Mouse (Mus musculus) forebrain, postnatal 0 days (tissue): ENCODE results near the gene Fam50b. TPM values are rescaled to one million over a fixed set of nuclear protein-coding genes. Genes with fewer than 3 reads are reported as not detected.

Source experiments
- ATAC-seq: fragments of 200-750 bp; cut with Nextera tagmentation; 2 replicates; pipeline ENCODE4 v1.8.0; 2017; ENCODE audit warnings: mild to moderate bottlenecking, moderate library complexity
- DNase-seq: peaks from one replicate; pipeline ENCODE4 v3.0.0-alpha.2; 2015
- H3K27ac ChIP-seq: fragments of 300-500 bp; sonication (generic); 2 replicates; pipeline ENCODE4 v1.5.1; 2014; ENCODE audit warnings: low read depth, mild to moderate bottlenecking, antibody characterized with exemption, low read length, moderate library complexity, mixed read lengths
- H3K27me3 ChIP-seq: fragments of 300-500 bp; sonication (generic); 2 replicates; pipeline ENCODE4 v1.6.1; 2014; ENCODE audit warnings: mild to moderate bottlenecking, low read length, mixed read lengths; ENCODE audit not compliant: insufficient read depth
- H3K36me3 ChIP-seq: fragments of 300-500 bp; sonication (generic); 2 replicates; pipeline ENCODE4 v1.6.1; 2014; ENCODE audit warnings: mild to moderate bottlenecking, moderate library complexity; ENCODE audit not compliant: insufficient read depth
- H3K4me1 ChIP-seq: fragments of 300-500 bp; sonication (generic); 2 replicates; pipeline ENCODE4 v1.6.1; 2014; ENCODE audit warnings: antibody characterized with exemption; ENCODE audit not compliant: insufficient read depth
- H3K4me2 ChIP-seq: fragments of 300-500 bp; sonication (generic); 2 replicates; pipeline ENCODE4 v1.6.1; 2014; ENCODE audit warnings: low read depth, mild to moderate bottlenecking, moderate library complexity
- H3K4me3 ChIP-seq: fragments of 300-500 bp; sonication (generic); 2 replicates; pipeline ENCODE4 v1.5.1; 2014; ENCODE audit warnings: low read depth, low read length, mixed read lengths
- H3K9ac ChIP-seq: fragments of 300-500 bp; sonication (generic); 2 replicates; pipeline ENCODE4 v1.6.1; 2014; ENCODE audit warnings: mild to moderate bottlenecking
- H3K9me3 ChIP-seq: fragments of 300-500 bp; sonication (generic); 2 replicates; pipeline ENCODE4 v1.6.1; 2016; ENCODE audit warnings: low read length
- CTCF ChIP-seq: sonication (generic); IDR thresholded peaks from 2 replicates; pipeline ENCODE4 v1.5.1; 2016; ENCODE audit warnings: antibody characterized with exemption, control low read depth, low read depth
- WGBS: fragments of 180-500 bp; shearing (Covaris S2); extraction: QIAGEN DNeasy Blood & Tissue Kit; methylation state at CpG from one replicate; pipeline ENCODE4 v1.1.7; 2014; 5-methylcytosine and 5-hydroxymethylcytosine counted together
- polyA plus RNA-seq: library from polyadenylated mRNA; unstranded; fragments of >200 nt; fragmentation: Nextera tagmentation; extraction: Ambion mirVana; gene quantifications from 2 replicates; pipeline ENCODE4 v1.2.1, GENCODE M21; 2015
- total RNA-seq: library from RNA; depleted of rRNA; stranded (reverse); fragments of >200 nt; gene quantifications from 2 replicates; pipeline ENCODE4 v1.2.3, GENCODE M21; 2014

Gene Fam50b
- total and polyA plus RNA-seq, 2 experiments from 2014 or later, result 0.19 to 0.29 TPM

GRCm38 (mm10) chr13:34776767-34777166, 42.1 kb downstream of the Fam50b start:
- no peaks in the 10 kb centered on the region for H3K4me1 ChIP-seq
- no peak for TF ChIP-seq CTCF
- H3K27ac ChIP-seq, result no peak overlapping the region
- no peak overlapping the region for H3K4me3 ChIP-seq
- H3K9ac ChIP-seq, result no peak overlapping the region
- no peaks in the 10 kb centered on the region for H3K27me3 ChIP-seq
- no peak for DNase-seq
- H3K4me2 ChIP-seq, result no peak overlapping the region
- no peaks in the 10 kb centered on the region for H3K9me3 ChIP-seq
- WGBS, result 10% methylated on average over 3 of the region's 3 CpGs
- no peaks in the 10 kb centered on the region for H3K36me3 ChIP-seq
- no peak for ATAC-seq

- Histone ChIP-seq H3K4me1 (no peaks in the 10 kb centered on the region), H3K27me3 (no peaks in the 10 kb centered on the region), H3K27ac (no peak overlapping the region), H3K9me3 (no peaks in the 10 kb centered on the region), H3K4me3 (no peak overlapping the region), H3K4me2 (no peak overlapping the region), H3K36me3 (no peaks in the 10 kb centered on the region), H3K9ac (no peak overlapping the region)
- ATAC-seq (no peak), DNase-seq (no peak)
- WGBS, result 33% methylated on average over 7 of the region's 7 CpGs
- no peak for TF ChIP-seq CTCF
These were observed 46.4 kb downstream of the Fam50b start for GRCm38 (mm10) chr13:34780856-34781610.

- no peak overlapping the region for H3K4me3 ChIP-seq
- H3K4me1 ChIP-seq, result no peaks in the 10 kb centered on the region
- H3K4me2 ChIP-seq, result no peak overlapping the region
- DNase-seq (no peak), ATAC-seq (no peak)
- no peaks in the 10 kb centered on the region for H3K27me3 ChIP-seq
- no peak for TF ChIP-seq CTCF
- no peaks in the 10 kb centered on the region for H3K36me3 ChIP-seq
- H3K9ac ChIP-seq, result no peak overlapping the region
- no peaks in the 10 kb centered on the region for H3K9me3 ChIP-seq
- H3K27ac ChIP-seq, result no peak overlapping the region
- 77% methylated on average over 4 of the region's 4 CpGs for WGBS
These were observed 47.0 kb downstream of the Fam50b start for GRCm38 (mm10) chr13:34781611-34782009.

- Histone ChIP-seq H3K4me2 (no peak overlapping the region), H3K9me3 (no peaks in the 10 kb centered on the region), H3K27ac (no peak overlapping the region), H3K27me3 (no peaks in the 10 kb centered on the region), H3K9ac (no peak overlapping the region), H3K36me3 (no peaks in the 10 kb centered on the region), H3K4me1 (no peaks in the 10 kb centered on the region), H3K4me3 (no peak overlapping the region)
- no peak for ATAC-seq
- 93% methylated on average over 8 of the region's 8 CpGs for WGBS
- no peak for TF ChIP-seq CTCF
- DNase-seq, result no peak
These were observed 50.2 kb downstream of the Fam50b start for GRCm38 (mm10) chr13:34784818-34785217.

- DNase-seq (no peak), ATAC-seq (no peak)
- no peaks in the 10 kb centered on the region for H3K27me3 ChIP-seq
- 93% methylated on average over 5 of the region's 5 CpGs for WGBS
- no peak overlapping the region for H3K27ac ChIP-seq
- H3K4me1 ChIP-seq, result no peaks in the 10 kb centered on the region
- no peak overlapping the region for H3K4me3 ChIP-seq
- TF ChIP-seq CTCF, result no peak
- H3K36me3 ChIP-seq, result no peaks in the 10 kb centered on the region
- no peak overlapping the region for H3K4me2 ChIP-seq
- no peaks in the 10 kb centered on the region for H3K9me3 ChIP-seq
- H3K9ac ChIP-seq, result no peak overlapping the region
These were observed 52.0 kb downstream of the Fam50b start for GRCm38 (mm10) chr13:34786634-34787033.

- no peaks in the 10 kb centered on the region for H3K4me1 ChIP-seq
- H3K4me2 ChIP-seq, result no peak overlapping the region
- H3K27ac ChIP-seq, result no peak overlapping the region
- DNase-seq (no peak), ATAC-seq (0 out of 2 replicates have a peak, but pooled peaks have one; percentile 16)
- no peaks in the 10 kb centered on the region for H3K27me3 ChIP-seq
- H3K36me3 ChIP-seq, result no peaks in the 10 kb centered on the region
- TF ChIP-seq CTCF, result no peak
- no peaks in the 10 kb centered on the region for H3K9me3 ChIP-seq
- 35% methylated on average over 5 of the region's 5 CpGs for WGBS
- H3K4me3 ChIP-seq, result no peak overlapping the region
- no peak overlapping the region for H3K9ac ChIP-seq
These were observed 52.9 kb downstream of the Fam50b start for GRCm38 (mm10) chr13:34787546-34787945.

- Histone ChIP-seq H3K36me3 (no peaks in the 10 kb centered on the region), H3K9ac (no peak overlapping the region), H3K4me2 (no peak overlapping the region), H3K27me3 (no peaks in the 10 kb centered on the region), H3K27ac (no peak overlapping the region), H3K4me1 (no peaks in the 10 kb centered on the region), H3K9me3 (no peaks in the 10 kb centered on the region), H3K4me3 (no peak overlapping the region)
- no peak for TF ChIP-seq CTCF
- ATAC-seq, result no peak
- 79% methylated on average over 3 of the region's 3 CpGs for WGBS
- DNase-seq, result no peak
These were observed 54.6 kb downstream of the Fam50b start for GRCm38 (mm10) chr13:34789176-34789818.
